Mouse (Mus musculus) E14TG2a.4 (cell line): ENCODE measurements around the gene Wwox.

Experiments used
- CTCF ChIP-seq: conservative IDR thresholded peaks from 2 replicates; pipeline ENCODE4 v1.5.1; 2014; ENCODE audit warnings: low read length
- NANOG ChIP-seq: IDR thresholded peaks from 2 replicates; pipeline ENCODE4 v1.6.1; 2014; ENCODE audit warnings: borderline replicate concordance, low read length, mixed read lengths
- POU5F1 ChIP-seq: IDR thresholded peaks from 2 replicates; pipeline ENCODE4 v1.6.1; 2014; ENCODE audit warnings: low read length, borderline replicate concordance

GRCm38 (mm10) chr8:115045746-115046145 is 606.3 kb downstream of the Wwox start:
- TF ChIP-seq CTCF, result no peak
- TF ChIP-seq POU5F1, result no peak
- no peak for TF ChIP-seq NANOG
